Mouse (Mus musculus): ENCODE measurements around the gene Asic5.

The Asic5 gene

GRCm38 (mm10) chr3:81981990-81982389 lies at the start of gene Asic5:
Asic5 (plus strand) TSS chr3:81982290.
- in situ Hi-C loops (cut with MboI; ENCODE audit: low pct_unique_long_range_greater_than_20kb in 1 of 2, low sequenced_read_pairs in 2 of 2, unreplicated experiment in 1 of 2) = no loop called here

DNA sequence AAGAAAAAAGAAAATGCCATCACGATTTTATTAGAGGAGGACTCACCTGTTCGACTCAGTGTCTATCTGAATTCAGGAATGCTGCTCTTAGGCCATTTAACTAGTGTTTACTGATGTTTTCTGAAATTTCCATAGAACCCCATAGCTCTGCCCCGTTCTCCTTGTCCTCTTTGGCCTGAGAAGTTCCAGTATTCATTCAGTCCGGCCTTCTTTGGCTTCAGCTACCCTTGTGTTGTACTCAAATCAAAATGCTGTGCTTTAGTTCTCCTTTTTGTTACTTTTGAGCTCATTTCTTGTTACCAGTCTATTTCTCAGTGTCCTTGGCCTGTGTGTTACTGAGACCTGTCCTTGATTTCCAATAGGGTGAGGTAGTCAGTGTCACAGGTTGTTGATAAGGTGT lies 48.7 kb upstream of the Asic5 start:
- in situ Hi-C loops (cut with MboI; ENCODE audit: low pct_unique_long_range_greater_than_20kb in 1 of 2, low sequenced_read_pairs in 2 of 2, unreplicated experiment in 1 of 2) = no loop called here

DNA sequence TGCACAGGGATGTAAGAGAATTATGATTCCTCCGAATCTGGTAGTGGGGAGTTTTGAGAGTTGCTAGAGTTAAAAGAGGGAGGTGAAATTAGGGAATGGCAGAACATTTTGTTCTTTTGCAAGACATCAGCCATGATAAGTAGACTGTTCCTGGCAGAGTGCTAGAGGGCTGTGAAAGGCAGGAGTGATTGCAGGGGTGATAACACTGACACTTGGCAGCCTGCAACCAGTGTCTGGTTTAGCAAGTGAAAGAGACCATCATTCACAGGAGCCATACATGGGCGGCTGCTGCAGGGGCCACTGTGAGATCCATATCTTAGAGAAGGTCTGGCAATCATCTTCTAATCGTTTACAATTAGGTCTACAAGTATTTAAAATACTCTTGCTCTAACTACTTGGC lies 43.2 kb upstream of the Asic5 start:
- in situ Hi-C loops (cut with MboI; ENCODE audit: low pct_unique_long_range_greater_than_20kb in 1 of 2, low sequenced_read_pairs in 2 of 2, unreplicated experiment in 1 of 2) = no loop called here

- in situ Hi-C loops (cut with MboI; ENCODE audit: low pct_unique_long_range_greater_than_20kb in 1 of 2, low sequenced_read_pairs in 2 of 2, unreplicated experiment in 1 of 2) = no loop called here
Observed at GRCm38 (mm10) chr3:81942341-81942740, 39.7 kb upstream of the Asic5 start.

DNA sequence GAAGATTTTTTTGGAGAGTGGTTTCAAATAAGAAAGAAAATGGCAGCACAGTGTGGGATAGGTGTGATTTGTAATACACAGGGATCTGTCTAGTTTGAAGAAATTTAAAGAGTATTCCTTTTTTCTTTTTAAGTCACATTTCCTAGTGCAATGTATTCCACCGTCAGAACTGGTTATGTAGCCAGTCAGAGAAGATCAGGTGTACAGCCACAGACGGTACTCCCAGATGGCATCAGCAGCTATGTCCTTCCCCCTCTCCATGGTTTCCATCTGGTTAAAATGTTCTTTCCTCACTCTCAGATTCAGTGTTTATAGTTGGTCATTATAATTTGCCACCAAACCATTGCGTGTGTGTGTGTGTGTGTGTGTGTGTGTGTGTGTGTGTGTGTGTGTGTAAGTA lies 39.0 kb upstream of the Asic5 start:
- in situ Hi-C loops (cut with MboI; ENCODE audit: low pct_unique_long_range_greater_than_20kb in 1 of 2, low sequenced_read_pairs in 2 of 2, unreplicated experiment in 1 of 2) = no loop called here

- in situ Hi-C loops (cut with MboI; ENCODE audit: low pct_unique_long_range_greater_than_20kb in 1 of 2, low sequenced_read_pairs in 2 of 2, unreplicated experiment in 1 of 2) = no loop called here
Observed at GRCm38 (mm10) chr3:81944851-81945393, 37.2 kb upstream of the Asic5 start.

- in situ Hi-C loops (cut with MboI; ENCODE audit: low pct_unique_long_range_greater_than_20kb in 1 of 2, low sequenced_read_pairs in 2 of 2, unreplicated experiment in 1 of 2) = no loop called here
Observed at GRCm38 (mm10) chr3:81949048-81949447, 33.0 kb upstream of the Asic5 start.

DNA sequence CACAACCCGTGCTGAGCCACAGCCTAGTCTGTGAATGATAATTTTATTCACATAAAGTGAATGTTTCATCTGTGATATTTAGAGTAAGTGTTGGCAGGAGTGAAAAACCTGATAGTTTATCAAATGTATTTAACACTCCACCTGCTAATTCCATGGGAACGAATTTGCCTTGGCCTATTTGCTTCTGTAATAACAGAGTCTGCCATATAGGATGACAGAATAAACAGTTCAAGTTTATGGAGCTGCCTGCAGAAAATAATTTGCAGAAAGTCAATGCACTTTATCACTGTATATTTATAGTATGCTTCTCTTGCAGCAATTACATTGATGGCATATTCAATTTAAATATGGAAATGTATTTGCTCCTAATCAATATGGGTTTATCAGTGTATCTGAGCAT lies 30.3 kb upstream of the Asic5 start:
- in situ Hi-C loops (cut with MboI; ENCODE audit: low pct_unique_long_range_greater_than_20kb in 1 of 2, low sequenced_read_pairs in 2 of 2, unreplicated experiment in 1 of 2) = no loop called here

GRCm38 (mm10) chr3:81957484-81957883 lies 24.6 kb upstream of the Asic5 start:
- in situ Hi-C loops (cut with MboI; ENCODE audit: low pct_unique_long_range_greater_than_20kb in 1 of 2, low sequenced_read_pairs in 2 of 2, unreplicated experiment in 1 of 2) = no loop called here

DNA sequence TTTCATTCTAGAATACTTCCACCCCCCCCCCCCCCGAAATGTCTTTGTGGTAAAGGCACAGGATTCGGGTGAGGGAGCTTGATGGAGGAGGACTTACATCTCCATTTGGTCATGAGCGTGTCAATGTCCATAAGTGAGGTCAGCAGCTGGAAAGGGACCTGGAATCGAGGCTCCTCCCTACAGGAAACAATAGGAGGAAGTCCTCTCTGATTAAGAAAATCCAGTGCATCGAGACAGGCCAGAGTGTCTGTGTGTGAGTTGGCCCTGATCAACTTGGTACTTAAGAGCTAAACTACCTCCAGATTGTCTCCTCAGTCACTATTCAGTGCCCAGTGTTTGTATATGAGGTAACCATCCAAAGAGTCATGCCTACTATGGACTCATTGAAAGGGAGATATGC lies 20.8 kb upstream of the Asic5 start:
- in situ Hi-C loops (cut with MboI; ENCODE audit: low pct_unique_long_range_greater_than_20kb in 1 of 2, low sequenced_read_pairs in 2 of 2, unreplicated experiment in 1 of 2) = no loop called here

- in situ Hi-C loops (cut with MboI; ENCODE audit: low pct_unique_long_range_greater_than_20kb in 1 of 2, low sequenced_read_pairs in 2 of 2, unreplicated experiment in 1 of 2) = no loop called here
Observed at GRCm38 (mm10) chr3:81963768-81964167, 18.3 kb upstream of the Asic5 start.

- in situ Hi-C loops (cut with MboI; ENCODE audit: low pct_unique_long_range_greater_than_20kb in 1 of 2, low sequenced_read_pairs in 2 of 2, unreplicated experiment in 1 of 2) = no loop called here
Observed at GRCm38 (mm10) chr3:81964596-81964995, 17.5 kb upstream of the Asic5 start.

GRCm38 (mm10) chr3:81975607-81976006 lies 6.5 kb upstream of the Asic5 start:
- in situ Hi-C loops (cut with MboI; ENCODE audit: low pct_unique_long_range_greater_than_20kb in 1 of 2, low sequenced_read_pairs in 2 of 2, unreplicated experiment in 1 of 2) = no loop called here

- in situ Hi-C loops (cut with MboI; ENCODE audit: low pct_unique_long_range_greater_than_20kb in 1 of 2, low sequenced_read_pairs in 2 of 2, unreplicated experiment in 1 of 2) = no loop called here
Observed at GRCm38 (mm10) chr3:81976102-81976501, 6.0 kb upstream of the Asic5 start, which contains the start of gene Tdo2. Tdo2 (minus strand) TSS chr3:81976202.

- in situ Hi-C loops (cut with MboI; ENCODE audit: low pct_unique_long_range_greater_than_20kb in 1 of 2, low sequenced_read_pairs in 2 of 2, unreplicated experiment in 1 of 2) = no loop called here
Observed at GRCm38 (mm10) chr3:81981576-81981975, 514 bp upstream of the Asic5 start.

DNA sequence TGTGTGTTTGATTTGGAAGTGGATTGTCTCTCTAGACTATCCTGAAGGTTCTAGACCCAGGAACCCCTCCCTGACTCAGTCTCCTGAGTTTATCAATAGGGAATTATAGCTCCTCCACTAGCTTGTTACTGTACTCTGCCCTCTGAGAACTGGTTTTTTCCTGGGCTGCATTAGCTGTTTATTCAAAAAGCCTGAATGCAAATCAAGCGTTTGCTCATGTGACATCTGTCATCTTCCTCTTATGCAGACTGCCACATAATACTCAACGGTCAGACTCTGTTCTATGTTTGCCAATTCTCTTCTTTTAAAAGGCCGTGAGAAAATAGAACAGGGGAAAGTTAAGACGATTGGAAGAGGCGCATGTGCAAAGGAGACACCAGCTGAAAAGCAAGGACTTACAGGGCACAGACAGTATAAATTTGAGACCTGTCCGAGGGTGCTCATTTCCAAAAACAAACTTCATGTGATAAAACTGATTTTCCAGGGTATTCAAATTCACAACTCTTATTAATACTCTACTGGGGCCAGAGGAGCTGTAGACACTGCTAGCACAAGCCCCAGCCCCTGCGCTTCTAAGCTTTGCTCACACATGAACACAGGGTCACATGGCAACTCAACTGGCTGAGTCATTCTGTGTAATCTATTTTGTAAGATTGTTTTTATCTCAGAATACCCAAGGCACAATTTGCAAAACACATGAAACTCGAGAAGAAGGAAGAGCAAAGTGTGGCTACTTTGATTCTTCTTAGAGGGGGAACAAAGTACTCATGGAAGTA lies 1.2 kb downstream of the Asic5 start:
- in situ Hi-C loops (cut with MboI; ENCODE audit: low pct_unique_long_range_greater_than_20kb in 1 of 2, low sequenced_read_pairs in 2 of 2, unreplicated experiment in 1 of 2) = no loop called here

DNA sequence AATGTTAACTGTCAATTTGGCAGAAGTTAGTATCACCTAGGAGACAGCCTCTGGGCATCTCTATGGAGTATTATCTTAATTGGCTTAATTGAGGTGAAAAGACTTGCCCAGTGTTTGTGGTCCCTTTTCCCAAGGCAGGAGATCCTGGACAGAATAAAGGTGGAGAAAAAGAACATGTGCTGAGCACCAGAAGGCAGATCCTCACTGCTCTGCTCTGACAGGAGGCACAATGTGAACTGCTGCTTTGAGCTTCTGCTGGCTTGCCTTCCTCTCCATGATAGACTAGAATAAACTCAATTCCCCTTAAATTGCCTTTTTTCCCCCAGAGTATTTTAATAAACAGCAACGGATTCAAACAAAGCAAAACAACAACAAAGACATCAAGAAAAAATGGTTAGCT lies 3.0 kb downstream of the Asic5 start:
- in situ Hi-C loops (cut with MboI; ENCODE audit: low pct_unique_long_range_greater_than_20kb in 1 of 2, low sequenced_read_pairs in 2 of 2, unreplicated experiment in 1 of 2) = no loop called here

GRCm38 (mm10) chr3:81986103-81986502 lies 4.0 kb downstream of the Asic5 start:
- in situ Hi-C loops (cut with MboI; ENCODE audit: low pct_unique_long_range_greater_than_20kb in 1 of 2, low sequenced_read_pairs in 2 of 2, unreplicated experiment in 1 of 2) = no loop called here

- in situ Hi-C loops (cut with MboI; ENCODE audit: low pct_unique_long_range_greater_than_20kb in 1 of 2, low sequenced_read_pairs in 2 of 2, unreplicated experiment in 1 of 2) = no loop called here
Observed at GRCm38 (mm10) chr3:81987628-81988027, 5.5 kb downstream of the Asic5 start.

DNA sequence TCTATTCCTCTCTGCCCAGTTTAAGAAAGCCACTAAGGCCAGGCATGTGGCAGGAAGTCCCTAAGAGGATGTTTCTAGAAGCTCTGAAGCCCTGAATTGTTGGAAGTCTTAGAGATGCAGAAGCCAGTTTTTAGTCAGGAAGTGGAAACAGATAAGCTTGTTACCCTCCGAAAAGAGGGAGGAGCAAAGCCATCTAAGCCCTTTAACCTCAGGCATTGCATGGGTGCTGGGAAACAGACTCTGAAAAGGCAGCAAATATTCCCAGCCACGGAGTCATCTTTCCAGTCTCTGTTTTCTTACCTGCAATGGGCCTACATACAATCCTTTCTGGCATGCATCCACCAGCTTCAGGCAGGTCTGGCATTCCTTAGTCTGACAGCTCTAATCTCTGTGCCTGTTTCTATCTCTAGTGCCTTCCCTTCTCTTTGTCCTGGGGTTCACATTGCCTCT lies 7.6 kb downstream of the Asic5 start:
- in situ Hi-C loops (cut with MboI; ENCODE audit: low pct_unique_long_range_greater_than_20kb in 1 of 2, low sequenced_read_pairs in 2 of 2, unreplicated experiment in 1 of 2) = no loop called here

Measured in mouse embryonic stem cell (cell line).